Mouse (Mus musculus) kidney, adult 2 months (tissue): Measurements from ENCODE around the gene Nup107. TPM values are rescaled to one million over a fixed set of nuclear protein-coding genes. Genes with fewer than 3 reads are reported as not detected.

Experiments used
- DNase-seq: peaks from one replicate; pipeline ENCODE4 v3.0.0; 2021
- H3K27ac ChIP-seq: fragments of 200-500 bp; 2 replicates; pipeline ENCODE4 v1.5.1; 2012; ENCODE audit warnings: low read depth, low read length, control low read depth, inconsistent platforms; ENCODE audit not compliant: insufficient read depth
- H3K27me3 ChIP-seq: fragments of 200-500 bp; replicated peaks from 2 replicates; pipeline ENCODE4 v1.6.1; 2012; ENCODE audit warnings: mild to moderate bottlenecking, moderate library complexity, low read length, inconsistent platforms; ENCODE audit not compliant: control insufficient read depth, insufficient read depth
- H3K36me3 ChIP-seq: fragments of 200-500 bp; 2 replicates; pipeline ENCODE4 v1.6.1; 2012; ENCODE audit warnings: mild to moderate bottlenecking, moderate library complexity, low read length, inconsistent platforms; ENCODE audit not compliant: control insufficient read depth, insufficient read depth
- H3K4me1 ChIP-seq: fragments of 200-500 bp; 2 replicates; pipeline ENCODE4 v1.6.1; 2011; ENCODE audit warnings: low read length; ENCODE audit not compliant: control insufficient read depth, insufficient read depth
- H3K4me3 ChIP-seq: fragments of 200-500 bp; 2 replicates; pipeline ENCODE4 v1.5.1; 2011; ENCODE audit warnings: mild to moderate bottlenecking, low read depth, low read length, control low read depth; ENCODE audit not compliant: insufficient read depth
- CTCF ChIP-seq: fragments of 200-500 bp; conservative IDR thresholded peaks from 2 replicates; pipeline ENCODE4 v1.5.1; 2011; ENCODE audit warnings: low read depth, mild to moderate bottlenecking, control low read depth, low read length, moderate library complexity, mixed read lengths; ENCODE audit not compliant: insufficient read depth, insufficient read length
- POLR2A ChIP-seq: fragments of 200-500 bp; IDR thresholded peaks from one replicate; pipeline ENCODE4 v1.6.1; 2011; ENCODE audit warnings: low read depth, low read length, control low read depth
- WGBS: fragments of 180-500 bp; shearing (Covaris S2); methylation state at CpG from one replicate; pipeline ENCODE4 v1.1.7; 2018; 5-methylcytosine and 5-hydroxymethylcytosine counted together
- polyA plus RNA-seq: library from polyadenylated mRNA; depleted of rRNA; stranded (reverse); fragments of >200 nt; gene quantifications from 2 replicates; pipeline ENCODE4 v1.2.3, GENCODE M21; 2012; rRNA removed

Gene Nup107
- polyA plus RNA-seq, result 3.7 and 4.6 TPM in 2 replicates

DNA sequence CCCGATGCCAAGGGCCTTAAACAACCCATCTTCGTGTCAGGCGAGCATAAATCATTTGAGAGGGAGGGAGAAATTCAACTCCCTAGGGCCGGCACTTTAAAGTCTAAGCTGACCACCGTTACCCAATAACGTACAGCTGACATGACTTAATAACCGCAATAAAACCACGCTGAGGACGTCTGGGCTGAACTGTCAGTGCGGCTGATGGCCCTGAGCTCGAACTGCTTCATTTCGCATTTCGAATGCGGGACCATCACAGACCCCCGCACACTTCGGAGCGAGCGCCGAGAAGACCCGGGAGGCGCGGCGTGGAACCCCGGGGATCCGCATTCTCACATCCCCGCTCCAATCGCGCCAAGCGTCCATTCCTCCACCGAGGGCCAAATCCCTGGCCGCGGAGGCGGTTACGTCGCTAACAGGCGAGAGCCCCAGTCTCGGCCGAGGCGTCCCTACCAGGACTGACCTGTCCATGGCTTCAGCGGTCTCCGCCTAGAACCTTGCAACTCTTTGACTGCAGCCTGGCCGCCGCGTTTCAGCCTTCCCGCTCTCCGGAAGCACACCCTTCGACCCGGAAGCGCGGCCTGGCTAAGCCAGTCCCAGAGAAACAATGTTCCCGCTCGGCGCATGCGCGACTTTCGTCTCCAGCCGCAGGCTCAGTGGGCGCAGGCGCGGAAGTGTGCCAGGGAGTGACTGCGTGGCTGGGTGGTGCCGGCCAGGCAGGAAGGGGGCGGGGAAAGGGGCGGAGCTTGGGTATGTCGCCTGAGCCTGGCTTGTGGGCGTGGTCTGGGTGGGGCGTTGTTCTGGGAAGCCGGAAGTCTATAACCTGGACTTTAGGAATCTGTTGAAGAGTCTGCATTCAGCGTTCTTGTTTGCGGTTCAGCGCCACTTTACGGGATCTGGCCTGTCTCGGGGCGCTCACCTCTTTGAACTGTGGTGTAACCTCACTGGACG is at the start of gene Nup107:
Gene Nup107, minus strand, starts transcription at position 565 of the 951 bp plus-strand sequence.
- Histone ChIP-seq H3K4me3 (peak within 1 kb of the TSS; percentile 86), H3K4me1 (no peaks in the 10 kb centered on the region; the same call in 1 of the 2 replicates), H3K27ac (peak within 1 kb of the TSS; percentile 47), H3K36me3 (no peaks in the 10 kb centered on the region), H3K27me3 (no peaks in the 10 kb centered on the region)
- under 1% methylated on average over 75 of the region's 75 CpGs for WGBS
- peak; percentile 100 for DNase-seq
- TF ChIP-seq POLR2A (peak; percentile 87), CTCF (no peak)

DNA sequence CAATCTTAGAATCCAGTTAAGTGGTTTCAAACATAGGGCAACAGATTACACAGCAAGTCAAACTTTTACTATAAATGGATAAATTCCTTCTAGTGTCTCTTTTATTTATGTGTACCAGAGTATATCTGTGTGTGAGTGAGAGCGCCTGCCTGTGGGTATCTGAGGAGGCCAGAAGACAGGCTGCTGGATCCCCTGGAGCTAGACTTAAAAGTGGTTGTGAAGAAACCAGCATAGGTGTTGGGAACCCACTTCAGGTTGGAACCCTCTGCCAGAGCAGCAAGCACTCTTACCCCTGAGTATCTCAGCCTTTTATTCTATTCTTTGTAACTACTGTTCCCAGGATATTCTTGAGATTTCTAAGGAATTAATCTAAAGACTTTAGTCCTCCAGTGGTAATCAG is 49.3 kb upstream of the Nup107 start:
- WGBS, result 55% methylated on average over 1 of the region's 1 CpGs
- H3K4me1 ChIP-seq, result peaks cover 15% of the 10 kb centered on the region; the same call in 1 of the 2 replicates

DNA sequence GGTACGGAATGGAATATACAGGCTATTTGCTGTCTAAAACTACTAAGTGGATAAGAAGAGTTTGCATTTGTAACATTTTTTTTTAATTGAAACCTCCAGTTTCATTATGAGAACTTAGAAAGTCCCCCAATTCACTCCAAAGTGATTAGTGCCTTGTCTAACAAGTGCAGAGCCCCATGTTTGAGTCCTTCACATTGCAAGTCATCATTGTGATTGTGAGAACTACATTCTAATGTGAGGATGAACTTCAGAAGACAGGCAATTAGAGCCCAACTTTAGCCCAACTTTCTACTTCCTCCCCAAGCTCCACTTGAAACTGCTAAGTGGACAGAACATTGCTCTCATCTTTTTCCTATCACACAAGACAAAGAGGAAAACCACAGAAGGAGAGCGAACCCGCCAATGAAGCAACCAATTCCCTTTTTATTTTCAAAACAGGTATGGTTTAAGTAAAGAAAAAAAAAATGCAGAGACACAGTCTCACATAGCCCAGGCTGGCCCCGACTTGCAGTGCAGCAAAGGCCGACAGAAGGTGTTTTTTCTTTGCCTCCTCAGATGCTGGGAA is 48.0 kb upstream of the Nup107 start:
- TF ChIP-seq CTCF (no peak), POLR2A (no peak)
- H3K27ac ChIP-seq, result no peak overlapping the region
- no peaks in the 10 kb centered on the region for H3K27me3 ChIP-seq
- no peak for DNase-seq
- WGBS, result 77% methylated on average over 5 of the region's 5 CpGs
- no peaks in the 10 kb centered on the region for H3K36me3 ChIP-seq
- no peak overlapping the region for H3K4me3 ChIP-seq
- H3K4me1 ChIP-seq, result peaks cover 21% of the 10 kb centered on the region; the same call in 1 of the 2 replicates

More for the DNA sequence above, 49.3 kb upstream of the Nup107 start:
- no peaks in the 10 kb centered on the region for H3K27me3 ChIP-seq
- no peak for TF ChIP-seq CTCF
- TF ChIP-seq POLR2A, result no peak
- no peaks in the 10 kb centered on the region for H3K36me3 ChIP-seq
- no peak for DNase-seq
- H3K4me3 ChIP-seq, result no peak overlapping the region
- no peak overlapping the region for H3K27ac ChIP-seq

DNA sequence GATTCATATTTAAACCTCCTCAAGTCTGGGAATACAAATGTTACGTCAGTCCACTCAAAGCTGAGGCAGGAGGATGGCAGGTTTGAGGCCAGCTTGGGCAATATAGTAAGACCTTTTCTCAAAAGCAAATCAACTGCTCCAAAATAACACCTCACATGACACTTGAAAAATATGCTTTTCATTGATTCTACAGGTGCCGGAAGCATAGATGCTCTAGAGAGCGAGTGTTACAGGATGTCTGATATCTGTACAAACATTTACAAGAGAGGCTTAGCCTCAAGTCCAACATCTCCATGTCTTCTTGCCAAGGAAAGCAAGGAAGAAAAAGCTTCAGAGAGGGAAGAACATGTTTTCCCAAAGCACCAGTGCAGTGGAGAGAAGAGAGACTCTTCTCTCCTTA is 47.2 kb upstream of the Nup107 start:
- DNase-seq, result no peak
- WGBS, result 78% methylated on average over 3 of the region's 3 CpGs
- TF ChIP-seq POLR2A (no peak), CTCF (no peak)
- H3K27me3 ChIP-seq, result no peaks in the 10 kb centered on the region
- peaks cover 21% of the 10 kb centered on the region; the same call in 1 of the 2 replicates for H3K4me1 ChIP-seq
- H3K36me3 ChIP-seq, result no peaks in the 10 kb centered on the region
- no peak overlapping the region for H3K4me3 ChIP-seq
- no peak overlapping the region for H3K27ac ChIP-seq

DNA sequence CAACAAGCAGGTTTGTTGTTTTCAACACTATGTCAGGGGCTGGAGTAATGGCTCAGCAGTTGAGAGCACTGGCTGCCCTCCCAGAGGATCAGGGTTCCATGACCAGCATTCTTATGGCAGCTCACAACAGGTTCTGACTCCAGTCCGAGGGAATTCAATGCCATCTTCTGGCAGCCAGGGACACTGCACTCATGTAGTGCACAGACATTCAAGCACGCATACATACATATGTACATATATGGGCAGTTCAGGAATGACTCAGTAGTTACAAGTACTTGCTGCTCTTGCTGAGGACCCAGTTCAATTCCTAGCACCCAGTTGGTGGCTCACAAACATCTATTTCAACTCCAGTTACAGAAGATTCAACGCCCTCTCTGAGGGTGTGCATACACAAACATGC is 46.4 kb upstream of the Nup107 start:
- 86% methylated on average over 3 of the region's 3 CpGs for WGBS
- peak; percentile 41 for DNase-seq
- Histone ChIP-seq H3K27me3 (no peaks in the 10 kb centered on the region), H3K4me1 (peaks cover 22% of the 10 kb centered on the region; the same call in 1 of the 2 replicates), H3K27ac (no peak overlapping the region), H3K4me3 (no peak overlapping the region), H3K36me3 (no peaks in the 10 kb centered on the region)
- TF ChIP-seq POLR2A, result no peak
- TF ChIP-seq CTCF, result peak; percentile 59

DNA sequence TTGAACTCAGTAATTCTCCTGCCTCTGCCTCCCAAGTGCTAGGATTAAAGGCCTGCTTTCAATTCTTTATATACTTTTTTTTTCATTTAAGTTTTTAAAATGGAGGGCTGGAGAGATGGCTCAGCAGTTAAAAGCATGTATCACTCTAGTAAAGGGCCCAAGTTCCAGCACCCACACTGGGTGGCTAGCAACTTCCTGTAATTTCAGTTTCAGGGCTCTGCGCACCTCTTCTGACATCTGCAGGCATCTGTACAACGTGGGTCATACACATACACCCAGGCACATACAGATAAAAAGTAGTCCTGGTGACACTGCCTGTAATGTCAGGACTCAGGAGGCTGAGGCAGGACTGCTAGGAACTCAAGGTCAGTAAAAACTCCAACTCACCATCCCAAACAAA is 43.8 kb upstream of the Nup107 start:
- H3K4me1 ChIP-seq, result peaks cover 18% of the 10 kb centered on the region; the same call in 1 of the 2 replicates
- no peak overlapping the region for H3K4me3 ChIP-seq
- H3K36me3 ChIP-seq, result no peaks in the 10 kb centered on the region
- no peak for DNase-seq
- no peaks in the 10 kb centered on the region for H3K27me3 ChIP-seq
- WGBS, result 61% methylated on average over 2 of the region's 2 CpGs
- no peak for TF ChIP-seq POLR2A
- TF ChIP-seq CTCF, result no peak
- no peak overlapping the region for H3K27ac ChIP-seq

DNA sequence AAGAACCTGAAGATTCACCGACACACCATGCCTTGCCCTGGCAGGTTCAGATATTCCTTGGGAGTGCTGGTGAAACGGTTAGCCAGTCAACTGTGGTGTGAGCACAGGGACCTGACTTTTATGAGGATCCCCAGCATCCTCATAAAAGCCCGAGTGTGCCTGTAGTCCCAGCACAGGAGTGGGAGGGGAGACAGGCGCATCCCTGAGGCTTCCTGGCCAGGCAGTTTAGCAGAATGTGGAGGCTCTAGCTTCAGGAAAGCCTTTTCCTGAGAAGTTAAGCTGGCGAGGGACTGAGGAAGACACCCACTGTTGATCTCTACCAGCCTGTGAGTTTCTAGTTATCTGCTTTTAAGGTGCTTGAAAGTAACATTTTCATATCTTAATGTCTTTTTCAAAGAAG is 42.9 kb upstream of the Nup107 start:
- TF ChIP-seq CTCF (no peak), POLR2A (no peak)
- Histone ChIP-seq H3K4me1 (peaks cover 22% of the 10 kb centered on the region; the same call in 1 of the 2 replicates), H3K27me3 (no peaks in the 10 kb centered on the region), H3K36me3 (no peaks in the 10 kb centered on the region), H3K27ac (no peak overlapping the region), H3K4me3 (no peak overlapping the region)
- 37% methylated on average over 5 of the region's 5 CpGs for WGBS
- DNase-seq, result no peak
